Mouse (Mus musculus) myocyte (in vitro differentiated cells): ENCODE results near the gene Carns1. TPM values are rescaled to one million over a fixed set of nuclear protein-coding genes. Genes with fewer than 3 reads are reported as not detected.

ENCODE experiments used
- H3K27me3 ChIP-seq: one replicate; pipeline ENCODE4 v1.6.1; 2011; ENCODE audit not compliant: control insufficient read depth, insufficient read depth, insufficient read length
- H3K36me3 ChIP-seq: one replicate; pipeline ENCODE4 v1.6.1; 2011; ENCODE audit not compliant: control insufficient read depth, insufficient read depth
- H3K4me2 ChIP-seq: one replicate; pipeline ENCODE4 v1.6.1; 2011; ENCODE audit warnings: low read depth, control low read depth
- H3K4me3 ChIP-seq: one replicate; pipeline ENCODE4 v1.5.1; 2011; ENCODE audit warnings: mild to moderate bottlenecking, control low read depth, moderate library complexity
- H3K79me2 ChIP-seq: one replicate; pipeline ENCODE4 v1.6.1; 2011; ENCODE audit not compliant: control insufficient read depth, insufficient read depth
- H3ac ChIP-seq: one replicate; pipeline ENCODE4 v1.6.1; 2011; ENCODE audit not compliant: control insufficient read depth, insufficient read length
- CEBPB ChIP-seq: IDR thresholded peaks from 2 replicates; pipeline ENCODE4 v1.6.1; 2011; ENCODE audit warnings: mild to moderate bottlenecking, moderate library complexity; ENCODE audit not compliant: poor library complexity, insufficient read depth, severe bottlenecking
- E2F4 ChIP-seq: IDR thresholded peaks from one replicate; pipeline ENCODE4 v1.6.1; 2011; ENCODE audit warnings: mild to moderate bottlenecking, control low read depth, moderate library complexity; ENCODE audit not compliant: insufficient read depth
- MAX ChIP-seq: IDR thresholded peaks from one replicate; pipeline ENCODE4 v1.6.1; 2011; ENCODE audit warnings: low read depth, mild to moderate bottlenecking, control low read depth
- MYOD1 ChIP-seq, 3 experiments: IDR thresholded peaks; one replicate each; pipeline ENCODE4 v1.6.1; 2011; ENCODE audit warnings: control low read depth in 2 of 3, low read depth in 2 of 3, mild to moderate bottlenecking in 2 of 3, moderate library complexity in 1 of 3; ENCODE audit not compliant: insufficient read length in 2 of 3, control insufficient read depth in 1 of 3
- MYOG ChIP-seq, 3 experiments: IDR thresholded peaks; one replicate each; pipeline ENCODE4 v1.6.1; 2011; ENCODE audit warnings: control low read depth in 2 of 3, low read depth in 2 of 3, mild to moderate bottlenecking in 2 of 3; ENCODE audit not compliant: insufficient read length in 2 of 3, control insufficient read depth in 1 of 3, insufficient read depth in 1 of 3
- POLR2A ChIP-seq: IDR thresholded peaks from one replicate; pipeline ENCODE4 v1.6.1; 2011; ENCODE audit warnings: low read depth, mild to moderate bottlenecking, control low read depth, moderate library complexity; ENCODE audit not compliant: insufficient read length
- POLR2AphosphoS2 ChIP-seq: IDR thresholded peaks from one replicate; pipeline ENCODE4 v1.6.1; 2011; ENCODE audit warnings: low read depth, control low read depth; ENCODE audit not compliant: insufficient read length
- REST ChIP-seq: IDR thresholded peaks from one replicate; pipeline ENCODE4 v1.6.1; 2011; ENCODE audit warnings: mild to moderate bottlenecking, control low read depth, moderate library complexity; ENCODE audit not compliant: insufficient read depth, insufficient read length
- SRF ChIP-seq: IDR thresholded peaks from one replicate; pipeline ENCODE4 v1.6.1; 2011; ENCODE audit warnings: low read depth; ENCODE audit not compliant: control insufficient read depth, insufficient read length
- TCF12 ChIP-seq: IDR thresholded peaks from one replicate; pipeline ENCODE4 v1.6.1; 2011; ENCODE audit warnings: mild to moderate bottlenecking, control low read depth; ENCODE audit not compliant: poor library complexity, insufficient read depth, severe bottlenecking
- TCF3 ChIP-seq: IDR thresholded peaks from one replicate; pipeline ENCODE4 v1.6.1; 2011; ENCODE audit warnings: low read depth, control low read depth; ENCODE audit not compliant: insufficient read length
- USF1 ChIP-seq: IDR thresholded peaks from one replicate; pipeline ENCODE4 v1.6.1; 2011; ENCODE audit warnings: low read depth, mild to moderate bottlenecking, control low read depth, moderate library complexity
- polyA plus RNA-seq: library from polyadenylated mRNA; unstranded; fragments of >200 nt; fragmentation: generic; extraction: Trizol; gene quantifications from one replicate; pipeline ENCODE4 v1.2.1, GENCODE M21; 2012; ENCODE audit warnings: missing spikeins

Carns1 gene
- polyA plus RNA-seq, 1 experiment, result 8.2 TPM

DNA sequence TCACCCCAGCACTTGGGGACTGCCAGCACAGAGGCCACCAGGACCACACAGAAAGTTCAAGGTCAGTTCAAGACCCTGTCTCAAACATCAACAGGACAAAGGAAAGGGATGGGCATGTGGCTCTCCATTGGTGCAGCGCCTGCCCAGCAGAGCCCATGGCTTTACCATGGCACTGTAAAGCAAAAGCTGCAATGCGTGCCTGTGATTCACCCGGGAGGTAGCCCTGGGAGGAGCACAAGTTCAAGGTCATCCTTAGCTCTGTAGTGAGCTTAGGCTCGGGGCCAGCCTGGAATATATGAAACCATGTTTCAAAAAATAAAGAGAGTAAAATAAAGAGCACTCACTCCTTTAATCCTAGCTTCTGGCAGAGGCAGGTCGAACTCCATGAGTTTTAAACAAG lies 23.4 kb downstream of the Carns1 start:
- H3K27me3 ChIP-seq, result no peaks in the 10 kb centered on the region
- H3K4me3 ChIP-seq, result no peak overlapping the region
- H3K4me2 ChIP-seq, result no peak overlapping the region
- H3K36me3 ChIP-seq, result peaks cover 11% of the 10 kb centered on the region
- H3K79me2 ChIP-seq, result peaks cover 15% of the 10 kb centered on the region
- no peak overlapping the region for H3ac ChIP-seq
- TF ChIP-seq MYOG (IDR thresholded peaks at IDR 0.05; ENCODE audit: control insufficient read depth in 1 of 3, insufficient read depth in 1 of 3, insufficient read length in 2 of 3, low read depth in 2 of 3) (no peak), POLR2A (no peak), MAX (no peak), E2F4 (no peak), MYOD1 (IDR thresholded peaks at IDR 0.05; ENCODE audit: control insufficient read depth in 1 of 3, insufficient read length in 2 of 3, low read depth in 2 of 3) (no peak), USF1 (no peak), REST (no peak), TCF12 (no peak), TCF3 (no peak), CEBPB (no peak), POLR2AphosphoS2 (no peak), SRF (no peak)

DNA sequence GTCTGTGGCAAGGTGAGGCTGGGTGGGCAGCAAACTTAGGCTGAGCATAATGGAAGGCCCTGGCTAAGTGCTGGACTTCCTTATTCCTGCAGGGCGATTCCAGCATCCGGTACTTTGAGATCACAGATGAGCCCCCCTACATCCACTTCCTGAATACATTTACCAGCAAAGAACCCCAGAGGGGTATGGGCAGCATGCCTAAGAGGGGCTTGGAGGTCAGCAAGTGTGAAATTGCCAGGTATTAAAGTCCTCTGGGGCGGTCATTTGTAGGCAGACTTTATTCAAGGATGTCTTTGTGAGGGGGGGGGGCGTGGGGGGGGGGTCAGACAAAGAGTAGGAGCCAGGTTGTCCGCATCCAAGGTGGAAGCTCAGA lies 23.8 kb downstream of the Carns1 start:
- Histone ChIP-seq H3ac (no peak overlapping the region), H3K36me3 (peaks cover 11% of the 10 kb centered on the region), H3K27me3 (no peaks in the 10 kb centered on the region), H3K4me3 (no peak overlapping the region), H3K4me2 (no peak overlapping the region), H3K79me2 (peaks cover 15% of the 10 kb centered on the region)
- TF ChIP-seq CEBPB, result no peak
- TF ChIP-seq TCF3, result no peak
- TF ChIP-seq MYOG (IDR thresholded peaks at IDR 0.05; ENCODE audit: control insufficient read depth in 1 of 3, insufficient read depth in 1 of 3, insufficient read length in 2 of 3, low read depth in 2 of 3), result no peak
- TF ChIP-seq POLR2A, result no peak
- TF ChIP-seq TCF12, result no peak

DNA sequence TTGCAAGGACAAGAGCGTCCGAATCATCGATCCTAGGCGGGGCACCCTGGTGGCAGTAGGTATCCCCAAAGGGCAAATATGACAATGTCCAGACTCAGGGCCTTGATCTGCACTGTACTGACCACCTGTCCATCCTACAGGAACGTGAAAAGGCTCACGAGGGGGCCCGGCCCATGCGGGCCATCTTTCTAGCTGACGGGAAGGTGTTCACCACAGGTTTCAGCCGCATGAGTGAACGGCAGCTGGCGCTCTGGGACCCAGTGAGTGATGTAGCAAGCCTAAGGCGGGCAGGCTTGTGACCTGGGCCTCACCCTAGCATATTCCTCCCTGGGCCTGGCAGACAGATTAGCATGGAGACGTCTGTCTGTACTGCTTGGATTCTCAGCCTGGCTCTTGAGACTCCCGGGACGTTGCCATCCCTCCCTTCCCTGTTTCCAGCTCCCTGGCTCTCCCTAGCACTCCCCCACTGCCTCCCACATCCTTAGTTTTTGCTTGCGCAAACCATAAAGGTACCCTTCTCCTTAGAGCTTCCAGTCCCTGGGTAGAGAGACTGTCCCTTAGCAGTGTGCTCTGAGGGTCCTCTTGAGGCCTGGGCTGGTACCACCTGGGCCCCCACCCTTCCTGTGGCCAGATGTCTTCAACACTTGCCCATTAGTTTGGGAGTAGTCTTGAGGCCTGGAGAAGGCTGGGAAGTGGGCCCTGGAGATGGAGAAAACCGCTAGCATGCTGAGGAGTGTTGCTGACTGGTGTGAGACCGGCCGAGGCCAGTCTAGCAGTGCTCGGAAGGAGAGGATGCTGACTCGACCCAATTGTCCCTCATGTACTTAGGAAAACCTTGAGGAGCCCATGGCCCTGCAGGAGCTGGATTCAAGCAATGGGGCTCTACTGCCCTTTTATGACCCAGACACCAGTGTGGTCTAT lies 24.5 kb downstream of the Carns1 start:
- TF ChIP-seq TCF3 (no peak), POLR2A (no peak), MAX (no peak), CEBPB (no peak), SRF (no peak)
- Histone ChIP-seq H3K36me3 (peaks cover 11% of the 10 kb centered on the region), H3K79me2 (peaks cover 15% of the 10 kb centered on the region), H3ac (no peak overlapping the region), H3K27me3 (no peaks in the 10 kb centered on the region), H3K4me2 (no peak overlapping the region), H3K4me3 (no peak overlapping the region)

DNA sequence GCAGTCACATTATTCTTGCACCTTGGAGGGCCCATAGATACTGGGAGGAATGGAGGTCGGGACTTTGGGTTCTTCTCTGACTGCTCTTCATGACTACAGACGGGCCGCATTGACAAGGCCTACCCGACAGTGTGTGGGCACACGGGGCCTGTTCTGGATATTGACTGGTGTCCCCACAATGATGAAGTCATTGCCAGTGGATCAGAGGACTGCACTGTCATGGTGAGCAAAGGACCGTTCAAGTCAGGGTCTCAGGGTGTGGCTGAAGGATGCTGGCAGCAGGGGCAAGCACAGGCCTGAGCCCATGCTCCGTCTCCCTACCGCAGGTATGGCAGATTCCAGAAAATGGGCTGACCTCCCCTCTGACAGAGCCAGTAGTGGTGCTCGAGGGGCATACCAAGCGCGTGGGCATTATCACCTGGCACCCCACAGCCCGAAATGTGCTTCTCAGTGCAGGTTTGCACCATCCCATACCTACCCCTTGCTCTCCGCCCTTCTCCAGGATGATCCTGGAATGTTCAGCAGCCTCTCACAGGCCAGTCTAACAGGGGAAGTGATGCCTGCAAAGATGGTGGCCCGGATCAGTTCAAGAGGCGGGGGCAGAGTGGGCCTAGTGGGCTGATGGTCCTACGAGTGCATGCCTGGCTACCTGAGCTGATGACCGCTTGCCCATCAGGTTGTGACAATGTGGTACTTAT lies 25.4 kb downstream of the Carns1 start:
- H3ac ChIP-seq, result no peak overlapping the region
- H3K4me2 ChIP-seq, result peak overlapping the region; percentile 82
- no peaks in the 10 kb centered on the region for H3K27me3 ChIP-seq
- H3K4me3 ChIP-seq, result peak overlapping the region; percentile 57
- H3K36me3 ChIP-seq, result peaks cover 11% of the 10 kb centered on the region
- TF ChIP-seq POLR2A (peak; percentile 11), TCF12 (no peak)
- H3K79me2 ChIP-seq, result peaks cover 15% of the 10 kb centered on the region

DNA sequence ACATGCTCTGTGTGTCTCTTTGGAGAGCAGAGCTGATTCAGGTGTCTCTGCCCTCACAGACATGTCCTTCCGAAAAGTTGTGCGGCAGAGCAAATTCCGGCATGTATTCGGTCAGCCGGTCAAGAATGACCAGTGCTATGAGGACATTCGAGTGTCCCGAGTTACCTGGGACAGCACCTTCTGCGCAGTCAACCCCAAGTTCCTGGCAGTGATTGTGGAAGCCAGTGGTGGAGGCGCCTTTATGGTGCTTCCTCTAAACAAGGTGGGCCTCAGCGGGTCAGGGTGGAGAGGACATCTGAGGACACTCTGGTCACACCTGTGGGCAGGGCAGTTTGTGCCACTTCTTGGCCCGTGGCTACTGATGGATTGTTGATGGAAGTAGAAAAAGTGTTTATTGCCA lies 26.0 kb downstream of the Carns1 start:
- peaks cover 15% of the 10 kb centered on the region for H3K79me2 ChIP-seq
- peaks cover 11% of the 10 kb centered on the region for H3K36me3 ChIP-seq
- peak overlapping the region; percentile 82 for H3K4me2 ChIP-seq
- peak overlapping the region; percentile 57 for H3K4me3 ChIP-seq
- H3K27me3 ChIP-seq, result no peaks in the 10 kb centered on the region
- no peak overlapping the region for H3ac ChIP-seq
- TF ChIP-seq E2F4 (no peak), REST (no peak), MYOG (IDR thresholded peaks at IDR 0.05; ENCODE audit: control insufficient read depth in 1 of 3, insufficient read depth in 1 of 3, insufficient read length in 2 of 3, low read depth in 2 of 3) (no peak), TCF12 (no peak), POLR2AphosphoS2 (no peak), POLR2A (no peak), CEBPB (no peak), TCF3 (no peak)
